Mouse (Mus musculus): ENCODE measurements around the gene 2900026A02Rik.

DNA sequence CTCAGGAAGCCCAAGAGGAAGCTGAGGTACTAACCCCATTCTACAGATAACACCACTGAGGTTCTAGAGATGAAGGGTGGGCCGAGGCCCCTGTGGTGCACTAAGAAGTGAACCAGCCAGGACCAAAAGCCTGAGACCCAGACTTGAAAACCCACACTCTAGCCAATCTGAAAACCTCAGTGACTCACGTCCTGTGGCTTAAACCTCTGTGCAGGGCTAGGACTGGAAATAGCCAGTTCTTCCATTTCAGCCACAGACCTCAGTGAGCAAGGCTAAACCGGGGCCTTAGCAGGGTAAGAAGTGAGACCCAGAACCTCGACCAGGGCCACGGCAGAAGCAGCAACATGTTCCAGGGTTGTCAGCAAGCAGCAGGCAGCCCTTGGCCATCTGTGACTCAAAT lies 64.0 kb downstream of the 2900026A02Rik start:
- TF ChIP-seq POLR2A (IDR thresholded peaks at IDR 0.05; ENCODE audit: borderline replicate concordance, extremely low read depth, low read depth, low read length) (no peak), CTCF (IDR thresholded peaks at IDR 0.05; ENCODE audit: insufficient read depth, low read length) (no peak)
